Mouse (Mus musculus) megakaryocyte, embryonic 14.5 days (primary cell): ENCODE measurements at regions not wholly inside any gene's neighbourhood (a gene's known extent, or its start where the extent isn't known, plus 50 kb on each side); places are given as distances from the start of the nearest gene placed in this dataset.

Experiments
- FLI1 ChIP-seq: IDR thresholded peaks from 2 replicates; pipeline ENCODE4 v1.6.1; 2012; ENCODE audit warnings: low read length, inconsistent platforms, mixed read lengths
- GATA1 ChIP-seq: IDR thresholded peaks from 3 replicates; pipeline ENCODE4 v1.6.1; 2012; ENCODE audit warnings: mixed read lengths, low read length, inconsistent platforms, borderline replicate concordance

- TF ChIP-seq GATA1 (no peak), FLI1 (no peak)
These were observed 349.2 kb upstream of the Tmem161b start for GRCm38 (mm10) chr13:83872887-83873286.
